Mouse (Mus musculus): ENCODE results near the gene Pomt2. TPM values are rescaled to one million over a fixed set of nuclear protein-coding genes. Genes with fewer than 3 reads are reported as not detected.

The Pomt2 gene
- total RNA-seq, 2 experiments from 2014 or later = 16.4 to 16.5 TPM

DNA sequence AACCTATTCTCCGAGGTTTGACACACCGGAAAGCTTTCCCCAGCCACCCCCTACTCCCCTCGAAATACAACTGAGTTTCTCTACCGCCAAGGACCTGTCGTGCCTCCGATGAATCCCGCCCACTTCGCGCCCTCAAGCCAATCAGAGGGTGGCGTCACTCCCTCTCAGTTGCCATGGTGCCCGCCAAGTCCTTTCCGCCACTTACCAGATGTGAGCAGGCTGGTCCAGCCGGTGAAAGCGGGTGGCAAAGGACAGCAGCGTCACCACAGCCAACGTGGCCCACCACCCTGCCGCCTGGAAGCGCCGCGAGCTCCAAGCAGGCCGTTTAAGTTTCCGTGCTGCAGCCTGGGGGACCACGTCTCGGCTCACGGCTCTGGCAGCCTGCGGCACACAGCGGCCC is 802 bp downstream of the Pomt2 start, which contains the start of gene Gstz1:
Gstz1 (plus strand) TSS at position 200 of the 400 bp plus-strand sequence.
- Histone ChIP-seq H3K27ac (peak within 1 kb of the TSS; percentile 92), H3K4me3 (peak within 1 kb of the TSS; percentile 77)
- peak; percentile 82 to 91 for DNase-seq (ENCODE audit: low spot score in 2 of 2)
- TF ChIP-seq CTCF (conservative IDR thresholded peaks at IDR 0.05) = no peak

GRCm38 (mm10) chr12:87142156-87142555 is 5.6 kb downstream of the Pomt2 start:
- no peak overlapping the region for H3K27ac ChIP-seq
- H3K4me3 ChIP-seq = no peak overlapping the region
- DNase-seq (ENCODE audit: low spot score in 2 of 2) = no peak
- peak; percentile 55 for TF ChIP-seq CTCF (conservative IDR thresholded peaks at IDR 0.05)

- Histone ChIP-seq H3K4me3 (no peak overlapping the region), H3K27ac (no peak overlapping the region)
- no peak for TF ChIP-seq CTCF (conservative IDR thresholded peaks at IDR 0.05)
- DNase-seq (ENCODE audit: low spot score in 2 of 2) = no peak
Observed at GRCm38 (mm10) chr12:87138768-87139167, 9.0 kb downstream of the Pomt2 start.

- TF ChIP-seq CTCF (conservative IDR thresholded peaks at IDR 0.05) = no peak
- Histone ChIP-seq H3K27ac (no peak overlapping the region), H3K4me3 (no peak overlapping the region)
- no peak for DNase-seq (ENCODE audit: low spot score in 2 of 2)
Observed at GRCm38 (mm10) chr12:87138342-87138701, 9.4 kb downstream of the Pomt2 start.

DNA sequence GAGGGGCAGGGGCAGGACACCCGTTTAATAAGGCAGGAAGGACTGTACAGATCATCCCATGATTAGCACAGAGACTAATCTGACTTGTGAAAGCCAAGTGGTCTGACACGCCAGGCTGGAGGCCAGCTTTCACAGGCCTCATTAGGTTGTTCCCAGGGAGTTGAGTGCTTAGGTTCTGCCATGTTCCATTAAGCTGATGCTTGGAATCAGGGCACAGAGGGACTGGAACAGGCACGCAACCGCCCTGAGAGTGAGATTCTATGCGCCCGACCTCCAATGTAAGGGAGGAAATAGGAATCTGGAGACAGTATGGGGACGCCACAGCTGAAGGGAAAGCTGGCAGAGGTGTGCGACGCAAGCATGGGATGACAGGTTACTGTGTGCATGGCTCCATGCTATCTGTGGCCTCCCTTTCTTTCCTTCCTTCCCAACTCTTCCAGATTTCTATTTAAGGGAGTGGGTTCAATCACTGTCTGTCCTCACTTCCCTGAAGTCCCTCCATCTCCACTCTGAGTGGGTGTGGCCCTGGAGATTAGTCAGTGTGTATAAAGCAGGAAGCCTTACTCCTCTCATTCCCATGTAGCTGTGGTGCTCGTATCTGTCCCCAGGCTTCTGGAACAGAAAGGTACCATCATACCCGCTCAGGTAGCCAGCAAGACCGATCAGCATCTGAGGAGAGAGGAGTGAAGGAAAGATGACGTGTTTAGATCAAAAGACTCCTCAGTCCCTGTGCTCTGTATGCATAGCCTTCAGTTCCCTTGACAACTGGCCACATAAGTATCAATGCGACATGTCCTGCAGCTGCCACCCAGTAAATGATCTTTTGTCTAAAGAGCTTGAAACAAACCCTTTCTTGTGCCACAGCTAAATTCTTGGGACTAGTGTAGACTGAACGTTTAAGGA is 10.1 kb downstream of the Pomt2 start:
- no peak overlapping the region for H3K4me3 ChIP-seq
- DNase-seq (ENCODE audit: low spot score in 2 of 2) = no peak
- no peak overlapping the region for H3K27ac ChIP-seq
- TF ChIP-seq CTCF (conservative IDR thresholded peaks at IDR 0.05) = no peak

DNA sequence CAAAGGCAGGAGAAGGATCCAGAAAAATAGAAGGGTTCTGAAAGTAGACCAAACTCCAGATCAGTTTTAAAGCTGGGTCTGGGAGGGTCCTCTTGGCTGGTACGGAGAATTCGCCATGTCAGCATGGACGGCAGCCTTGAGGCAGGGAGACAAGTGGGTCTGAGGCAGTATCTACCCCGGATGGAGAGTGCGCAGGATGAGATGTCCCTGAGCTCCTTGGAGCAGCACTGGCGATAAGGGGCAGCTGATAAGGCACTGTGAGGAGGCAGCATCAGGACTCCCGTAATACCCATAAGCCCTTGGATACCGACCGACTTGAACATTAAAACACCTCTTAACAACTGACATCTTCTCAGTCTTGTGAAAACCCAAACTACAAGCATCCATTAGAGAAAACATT is 15.0 kb downstream of the Pomt2 start:
- TF ChIP-seq CTCF (conservative IDR thresholded peaks at IDR 0.05) = no peak
- DNase-seq (ENCODE audit: low spot score in 2 of 2) = no peak

DNA sequence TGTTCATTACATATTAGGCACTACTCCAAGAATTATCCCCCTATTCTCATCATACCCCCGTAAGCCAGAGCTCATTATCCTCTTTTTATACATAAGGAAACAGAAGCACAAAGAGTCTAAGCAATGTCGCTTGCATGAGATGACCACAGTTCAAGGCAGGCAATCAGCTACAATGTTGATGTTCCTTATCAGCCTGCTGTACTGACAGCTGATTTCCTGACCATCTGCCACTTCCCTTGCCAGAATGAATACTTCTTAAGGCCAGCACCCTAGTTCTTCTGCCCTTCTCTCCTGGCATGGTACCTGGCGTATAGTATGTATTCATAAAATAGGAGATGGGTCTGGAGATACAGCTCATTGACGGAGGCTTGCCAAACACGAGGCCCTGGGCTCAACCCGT is 15.6 kb downstream of the Pomt2 start:
- no peak for TF ChIP-seq CTCF (conservative IDR thresholded peaks at IDR 0.05)
- H3K4me3 ChIP-seq = no peak overlapping the region
- no peak overlapping the region for H3K27ac ChIP-seq
- DNase-seq (ENCODE audit: low spot score in 2 of 2) = no peak

More for the DNA sequence above, 15.0 kb downstream of the Pomt2 start:
- H3K4me3 ChIP-seq = no peak overlapping the region
- no peak overlapping the region for H3K27ac ChIP-seq

DNA sequence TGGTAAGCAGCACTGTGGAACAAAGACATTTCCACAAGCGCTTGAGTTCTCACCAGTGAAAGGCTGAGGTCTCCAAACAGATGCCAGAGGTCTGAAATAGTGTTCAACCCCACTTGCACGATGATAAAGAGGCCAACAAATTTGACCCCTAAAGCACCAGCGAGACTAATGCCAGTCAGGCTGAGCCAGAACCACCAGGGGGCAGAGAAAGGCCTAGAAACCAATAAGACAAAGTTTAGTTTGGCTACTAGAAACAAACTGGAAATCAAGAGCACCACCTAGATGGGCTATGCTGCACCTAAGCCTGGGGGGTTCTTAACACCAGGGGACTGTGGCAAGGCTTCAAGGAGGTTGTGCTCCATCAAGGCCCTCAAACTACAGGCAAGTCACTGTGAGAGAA is 16.1 kb downstream of the Pomt2 start:
- peak in 1 of 2 experiments; percentile 19 for DNase-seq (ENCODE audit: low spot score in 2 of 2)

DNA sequence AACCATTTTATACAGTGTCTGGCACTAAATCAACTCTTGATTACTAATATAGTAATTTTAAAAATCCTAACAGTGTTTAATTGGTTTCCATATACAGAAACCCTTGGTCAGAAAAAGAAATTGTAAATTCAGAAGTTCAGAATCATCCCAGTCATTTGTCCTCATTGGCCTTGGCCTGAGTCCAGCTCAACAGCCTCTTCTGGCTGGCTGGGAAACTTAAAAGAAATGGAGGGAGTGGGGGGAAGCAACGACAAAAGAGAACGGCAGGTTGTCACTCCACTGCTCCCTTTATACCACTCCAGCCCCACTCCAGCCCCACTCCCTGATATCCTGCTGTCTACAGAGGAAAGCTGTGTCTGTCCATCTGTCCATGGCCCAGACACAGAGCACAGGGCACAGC is 16.6 kb downstream of the Pomt2 start:
- Histone ChIP-seq H3K4me3 (no peak overlapping the region), H3K27ac (no peak overlapping the region)
- no peak for TF ChIP-seq CTCF (conservative IDR thresholded peaks at IDR 0.05)
- DNase-seq (ENCODE audit: low spot score in 2 of 2) = no peak

More for the DNA sequence above, 16.1 kb downstream of the Pomt2 start:
- TF ChIP-seq CTCF (conservative IDR thresholded peaks at IDR 0.05) = peak; percentile 75
- Histone ChIP-seq H3K27ac (no peak overlapping the region), H3K4me3 (no peak overlapping the region)

- no peak for TF ChIP-seq CTCF (conservative IDR thresholded peaks at IDR 0.05)
- DNase-seq (ENCODE audit: low spot score in 2 of 2) = no peak
- Histone ChIP-seq H3K4me3 (no peak overlapping the region), H3K27ac (no peak overlapping the region)
Observed at GRCm38 (mm10) chr12:87130224-87130623, 17.5 kb downstream of the Pomt2 start.

DNA sequence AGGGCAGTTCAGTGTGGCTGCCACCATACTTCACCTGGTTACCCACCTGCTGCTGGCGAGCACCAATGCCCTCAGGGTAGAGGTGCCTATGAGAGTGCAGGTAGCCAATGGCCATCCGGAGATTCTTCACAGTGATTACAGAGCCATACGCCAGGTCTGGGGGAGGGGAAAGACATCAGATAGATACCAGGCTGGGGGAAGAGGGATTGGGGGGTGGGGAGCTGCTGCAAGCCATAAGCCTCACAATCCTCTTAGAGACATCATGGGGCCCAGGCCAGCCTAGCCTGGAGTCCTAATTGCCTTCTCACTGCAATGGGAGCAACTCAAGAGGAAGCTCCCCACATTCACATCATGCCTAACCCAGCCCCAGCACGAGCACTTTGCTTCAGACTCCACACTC is 20.5 kb downstream of the Pomt2 start:
- Histone ChIP-seq H3K27ac (no peak overlapping the region), H3K4me3 (no peak overlapping the region)
- no peak for DNase-seq (ENCODE audit: low spot score in 2 of 2)
- TF ChIP-seq CTCF (conservative IDR thresholded peaks at IDR 0.05) = no peak

- Histone ChIP-seq H3K4me3 (no peak overlapping the region), H3K27ac (no peak overlapping the region)
- TF ChIP-seq CTCF (conservative IDR thresholded peaks at IDR 0.05) = no peak
- DNase-seq (ENCODE audit: low spot score in 2 of 2) = no peak
Observed at GRCm38 (mm10) chr12:87121918-87122589, 25.7 kb downstream of the Pomt2 start.

DNA sequence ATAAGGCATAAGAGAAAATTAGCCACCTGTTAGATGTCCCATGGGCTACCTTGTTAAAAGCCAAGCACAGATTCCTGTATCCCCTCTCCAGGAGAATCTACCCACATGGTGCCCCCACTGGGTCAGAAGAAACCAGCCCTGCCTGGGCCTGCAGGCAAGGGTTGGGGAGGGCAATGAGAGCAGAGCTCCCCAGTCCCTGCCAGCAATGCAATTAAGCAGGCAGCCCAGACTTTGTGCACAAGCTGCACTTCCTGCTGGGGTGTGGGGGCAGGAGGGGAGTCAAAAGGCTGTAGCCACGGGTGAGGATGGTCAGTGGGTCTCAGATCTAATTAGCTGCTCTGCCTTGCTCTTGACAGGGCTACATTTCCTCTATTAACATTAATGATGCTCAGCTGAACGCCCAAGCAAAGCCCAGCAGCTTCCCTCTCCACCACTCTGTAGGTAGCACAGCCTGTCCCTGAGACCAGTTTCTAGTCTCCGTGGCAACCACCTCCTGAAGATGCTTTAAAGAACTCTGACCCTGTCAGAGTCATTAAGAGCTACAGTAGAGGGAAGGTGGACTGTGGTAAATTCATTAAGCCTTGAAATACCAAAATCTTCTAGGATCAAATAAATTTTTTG is 40.3 kb downstream of the Pomt2 start:
- no peak for TF ChIP-seq CTCF (conservative IDR thresholded peaks at IDR 0.05)
- Histone ChIP-seq H3K4me3 (no peak overlapping the region), H3K27ac (no peak overlapping the region)
- no peak for DNase-seq (ENCODE audit: low spot score in 2 of 2)
